In the genomic region with DNA sequence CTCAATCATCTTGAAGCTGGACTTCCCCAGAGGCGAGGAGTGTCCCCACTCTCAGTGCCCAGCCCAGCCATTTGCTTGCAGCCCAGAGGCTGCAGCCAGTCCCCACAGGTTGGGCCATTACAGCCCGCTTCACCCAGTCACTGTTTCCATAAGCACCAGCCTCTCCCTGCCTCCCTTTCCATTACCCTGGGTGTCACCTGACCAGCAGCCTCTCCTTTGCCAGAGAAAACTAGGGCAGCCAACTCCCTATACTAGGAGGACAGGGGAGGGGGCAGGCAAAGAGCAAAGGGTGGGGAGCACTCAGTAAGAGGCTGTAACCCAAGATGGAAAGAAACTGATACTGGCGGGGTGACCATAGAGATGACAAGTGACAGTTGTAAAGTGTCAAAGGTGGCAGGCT, we compare ENCODE assay signal across 11 mouse cellular contexts. TPM values are rescaled to one million over a fixed set of nuclear protein-coding genes. Genes with fewer than 3 reads are reported as not detected.
A peak's percentile ranks its signal among the peaks of the same experiment; 100 is the strongest.
DNase-seq lines count a peak whose midpoint lies in the region; ATAC-seq and TF ChIP-seq lines count a peak whose summit lies in the region.
"Had no signal": no experiment of that assay in that cellular context is flagged by ENCODE, and none has a peak within 500 bp of the region (broad histone marks: within the 10 kb centered on the region; RNA-seq: fewer than 3 reads in every experiment).

No protein-coding gene starts in this region.

- no peaks in the 10 kb centered on the region for H3K36me3 ChIP-seq in forebrain, postnatal 0 days (ENCODE audit: insufficient read depth)
- H3K36me3 ChIP-seq in forebrain, embryonic 16.5 days (ENCODE audit: control insufficient read depth, insufficient read depth): no peaks in the 10 kb centered on the region
- H3K36me3 ChIP-seq in intestine, postnatal 0 days (ENCODE audit: control insufficient read depth, insufficient read depth): no peaks in the 10 kb centered on the region
- no peaks in the 10 kb centered on the region for H3K36me3 ChIP-seq in liver, embryonic 15.5 days (replicated peaks)
- no peaks in the 10 kb centered on the region for H3K36me3 ChIP-seq in thymus, adult 2 months (ENCODE audit: control insufficient read depth, insufficient read depth, low read length)

- H3K9ac ChIP-seq in forebrain, postnatal 0 days: no peak overlapping the region
- no peak overlapping the region for H3K9ac ChIP-seq in forebrain, embryonic 16.5 days (replicated peaks; ENCODE audit: low read depth, low read length)
- H3K9ac ChIP-seq in intestine, postnatal 0 days (ENCODE audit: low read depth, low read length): peak overlapping the region; percentile 23
- H3K9ac ChIP-seq in liver, embryonic 15.5 days: peak overlapping the region; percentile 8; the same call in 1 of the 2 replicates

- H3K4me1 ChIP-seq in forebrain, postnatal 0 days (ENCODE audit: insufficient read depth): no peaks in the 10 kb centered on the region
- peaks cover under 1% of the 10 kb centered on the region; the same call in 1 of the 2 replicates for H3K4me1 ChIP-seq in forebrain, embryonic 16.5 days (replicated peaks; ENCODE audit: control insufficient read depth, insufficient read depth, low read length)
- peaks cover 35% of the 10 kb centered on the region for H3K4me1 ChIP-seq in intestine, postnatal 0 days (replicated peaks; ENCODE audit: control insufficient read depth, insufficient read depth, low read length)
- H3K4me1 ChIP-seq in liver, embryonic 15.5 days (replicated peaks): peaks cover 12% of the 10 kb centered on the region
- peaks cover 28% of the 10 kb centered on the region for H3K4me1 ChIP-seq in thymus, adult 2 months (replicated peaks; ENCODE audit: control insufficient read depth, insufficient read depth, low read length)

- no peak overlapping the region for H3K4me3 ChIP-seq in forebrain, postnatal 0 days (ENCODE audit: low read depth, low read length)
- H3K4me3 ChIP-seq in forebrain, embryonic 16.5 days (replicated peaks; ENCODE audit: low read length): no peak overlapping the region
- H3K4me3 ChIP-seq in intestine, postnatal 0 days (ENCODE audit: low read depth, low read length): peak overlapping the region; percentile 16
- no peak overlapping the region; the same call in 1 of the 2 replicates for H3K4me3 ChIP-seq in liver, embryonic 15.5 days (replicated peaks)
- H3K4me3 ChIP-seq in thymus, adult 2 months (ENCODE audit: control insufficient read depth, insufficient read depth, low read length): no peak overlapping the region

- no peak overlapping the region for H3K27ac ChIP-seq in forebrain, postnatal 0 days (ENCODE audit: low read depth, low read length)
- H3K27ac ChIP-seq in forebrain, embryonic 16.5 days (ENCODE audit: low read length): no peak overlapping the region
- H3K27ac ChIP-seq in intestine, postnatal 0 days (ENCODE audit: low read depth, low read length): peak overlapping the region; percentile 95
- peak overlapping the region; percentile 71 for H3K27ac ChIP-seq in liver, embryonic 15.5 days (replicated peaks)
- H3K27ac ChIP-seq in thymus, adult 2 months (ENCODE audit: control insufficient read depth, insufficient read depth, low read length): no peak overlapping the region

- TF ChIP-seq POLR2A in thymus, adult 2 months (IDR thresholded peaks at IDR 0.05; ENCODE audit: control insufficient read depth, extremely low read depth, insufficient read depth, low read length, poor library complexity): no peak

- no peak overlapping the region for H3K4me2 ChIP-seq in forebrain, postnatal 0 days (ENCODE audit: low read depth)
- no peak overlapping the region for H3K4me2 ChIP-seq in forebrain, embryonic 16.5 days (ENCODE audit: low read length)
- H3K4me2 ChIP-seq in intestine, postnatal 0 days (replicated peaks; ENCODE audit: low read depth): peak overlapping the region; percentile 89
- peak overlapping the region; percentile 45 for H3K4me2 ChIP-seq in liver, embryonic 15.5 days

- TF ChIP-seq CTCF in forebrain, postnatal 0 days (IDR thresholded peaks at IDR 0.05; ENCODE audit: low read depth): no peak
- TF ChIP-seq CTCF in intestine, postnatal 0 days (IDR thresholded peaks at IDR 0.05; ENCODE audit: low read depth): no peak
- TF ChIP-seq CTCF in thymus, adult 2 months (IDR thresholded peaks at IDR 0.05; ENCODE audit: borderline replicate concordance, control insufficient read depth, extremely low read depth, insufficient read depth, low read length, poor library complexity): no peak

- H3K27me3 ChIP-seq in forebrain, postnatal 0 days (ENCODE audit: insufficient read depth, low read length): peaks cover 5% of the 10 kb centered on the region; the same call in 1 of the 2 replicates
- H3K27me3 ChIP-seq in forebrain, embryonic 16.5 days (replicated peaks; ENCODE audit: control insufficient read depth, insufficient read depth, low read length): peaks cover under 1% of the 10 kb centered on the region; the same call in 1 of the 2 replicates
- no peaks in the 10 kb centered on the region for H3K27me3 ChIP-seq in intestine, postnatal 0 days (replicated peaks; ENCODE audit: control insufficient read depth, insufficient read depth, low read length)
- peaks cover 33% of the 10 kb centered on the region for H3K27me3 ChIP-seq in liver, embryonic 15.5 days
- H3K27me3 ChIP-seq in thymus, adult 2 months (ENCODE audit: control insufficient read depth, insufficient read depth, low read length): no peaks in the 10 kb centered on the region

- WGBS in forebrain, postnatal 0 days: 54% methylated on average over 3 of the region's 3 CpGs
- 68% methylated on average over 3 of the region's 3 CpGs for WGBS in forebrain, embryonic 16.5 days
- WGBS in intestine, postnatal 0 days: 29% methylated on average over 3 of the region's 3 CpGs
- 36% methylated on average over 3 of the region's 3 CpGs for WGBS in liver, embryonic 15.5 days (ENCODE audit: insufficient replicate concordance)
- WGBS in thymus, adult 2 months: 86% methylated on average over 3 of the region's 3 CpGs

- no peaks in the 10 kb centered on the region for H3K9me3 ChIP-seq in forebrain, postnatal 0 days (ENCODE audit: low read length)
- H3K9me3 ChIP-seq in forebrain, embryonic 16.5 days (ENCODE audit: control insufficient read depth, low read length): no peaks in the 10 kb centered on the region
- no peaks in the 10 kb centered on the region for H3K9me3 ChIP-seq in intestine, postnatal 0 days (ENCODE audit: control insufficient read depth)
- no peaks in the 10 kb centered on the region for H3K9me3 ChIP-seq in liver, embryonic 15.5 days (replicated peaks)

- ATAC-seq in forebrain, postnatal 0 days: 0 out of 2 replicates have a peak, but pooled peaks have one; percentile 12
- no peak for ATAC-seq in forebrain, embryonic 16.5 days
- peak; percentile 64 for ATAC-seq in intestine, postnatal 0 days
- peak; percentile 33 for ATAC-seq in liver, embryonic 15.5 days (ENCODE audit: insufficient read depth)
- ATAC-seq: CD4-positive, CD25-positive, alpha-beta regulatory T cell, adult 4 months had no signal

- no peak for DNase-seq in forebrain, postnatal 0 days
- DNase-seq in adipocyte (ENCODE audit: low spot score): peak; percentile 48
- DNase-seq in left cerebral cortex, adult 9 months (ENCODE audit: low spot score in 2 of 2): no peak
- DNase-seq in thymus, adult 2 months: no peak
- no peak for DNase-seq in ovary, postnatal 36 days (ENCODE audit: low spot score)
- DNase-seq: right cerebral cortex, postnatal 4 days had no signal

RNA-seq across cellular contexts. Expression of gene Sdc4, which starts 6.7 kb away (rescaled TPM):
- 11.8 and 14.0 TPM in 2 replicates for total RNA-seq in forebrain, postnatal 0 days (2014; rRNA removed)
- 8.0 and 16.5 TPM in 2 replicates for polyA plus RNA-seq in forebrain, postnatal 0 days (2015; fragmentation: Nextera tagmentation; extraction: Ambion mirVana)
- polyA plus RNA-seq in forebrain, embryonic 16.5 days (2015; fragmentation: Nextera tagmentation; extraction: Ambion mirVana): 5.1 and 8.2 TPM in 2 replicates
- polyA plus RNA-seq in intestine, postnatal 0 days (2015; fragmentation: Nextera tagmentation; extraction: Ambion mirVana): 92.0 and 103 TPM in 2 replicates
- 55.0 and 63.3 TPM in 2 replicates for polyA plus RNA-seq in liver, embryonic 15.5 days (2015; fragmentation: Nextera tagmentation; extraction: Ambion mirVana)
- polyA plus RNA-seq in thymus, adult 2 months (2012; rRNA removed): 18.6 TPM in 2 replicates

RNA-seq across cellular contexts. Expression of gene Sys1, which starts 19.8 kb away (rescaled TPM):
- 88.0 and 167 TPM in 2 replicates for total RNA-seq in forebrain, postnatal 0 days (2014; rRNA removed)
- 105 and 110 TPM in 2 replicates for polyA plus RNA-seq in forebrain, postnatal 0 days (2015; fragmentation: Nextera tagmentation; extraction: Ambion mirVana)
- 69.5 and 76.9 TPM in 2 replicates for polyA plus RNA-seq in forebrain, embryonic 16.5 days (2015; fragmentation: Nextera tagmentation; extraction: Ambion mirVana)
- polyA plus RNA-seq in intestine, postnatal 0 days (2015; fragmentation: Nextera tagmentation; extraction: Ambion mirVana): 58.7 and 62.3 TPM in 2 replicates
- 27.1 and 29.7 TPM in 2 replicates for polyA plus RNA-seq in liver, embryonic 15.5 days (2015; fragmentation: Nextera tagmentation; extraction: Ambion mirVana)
- 183 and 220 TPM in 2 replicates for polyA plus RNA-seq in thymus, adult 2 months (2012; rRNA removed)

RNA-seq across cellular contexts. Expression of gene Gm20458, which starts 23.8 kb away (rescaled TPM):
- 3.6 and 10.5 TPM in 2 replicates for total RNA-seq in forebrain, postnatal 0 days (2014; rRNA removed)
- 10.0 and 10.7 TPM in 2 replicates for polyA plus RNA-seq in forebrain, postnatal 0 days (2015; fragmentation: Nextera tagmentation; extraction: Ambion mirVana)
- polyA plus RNA-seq in forebrain, embryonic 16.5 days (2015; fragmentation: Nextera tagmentation; extraction: Ambion mirVana): 9.8 and 11.4 TPM in 2 replicates
- 21.4 and 29.1 TPM in 2 replicates for polyA plus RNA-seq in intestine, postnatal 0 days (2015; fragmentation: Nextera tagmentation; extraction: Ambion mirVana)
- 5.0 TPM in 1 of 2 replicates, not detected in the other for polyA plus RNA-seq in liver, embryonic 15.5 days (2015; fragmentation: Nextera tagmentation; extraction: Ambion mirVana)
- polyA plus RNA-seq in thymus, adult 2 months (2012; rRNA removed): 27.8 and 35.3 TPM in 2 replicates
- polyA plus RNA-seq: CD4-positive, CD25-positive, alpha-beta regulatory T cell, adult 4 months had no signal

RNA-seq across cellular contexts. Expression of gene Matn4, which starts 32.0 kb away (rescaled TPM):
- total RNA-seq in forebrain, postnatal 0 days (2014; rRNA removed): 6.2 and 6.3 TPM in 2 replicates
- polyA plus RNA-seq in forebrain, postnatal 0 days (2015; fragmentation: Nextera tagmentation; extraction: Ambion mirVana): 3.3 and 7.1 TPM in 2 replicates
- polyA plus RNA-seq in forebrain, embryonic 16.5 days (2015; fragmentation: Nextera tagmentation; extraction: Ambion mirVana): 2.0 and 3.1 TPM in 2 replicates
- polyA plus RNA-seq in intestine, postnatal 0 days (2015; fragmentation: Nextera tagmentation; extraction: Ambion mirVana): 1.9 and 2.4 TPM in 2 replicates
- polyA plus RNA-seq in liver, embryonic 15.5 days (2015; fragmentation: Nextera tagmentation; extraction: Ambion mirVana): 0.28 and 0.32 TPM in 2 replicates
- polyA plus RNA-seq in thymus, adult 2 months (2012; rRNA removed): 0.82 and 0.93 TPM in 2 replicates
- polyA plus RNA-seq: CD4-positive, CD25-positive, alpha-beta regulatory T cell, adult 4 months had no signal

RNA-seq across cellular contexts. Expression of gene Rbpjl, which starts 34.0 kb away (rescaled TPM):
- 0.46 TPM in 1 of 2 replicates, not detected in the other for total RNA-seq in forebrain, postnatal 0 days (2014; rRNA removed)
- 0.17 and 0.33 TPM in 2 replicates for polyA plus RNA-seq in forebrain, postnatal 0 days (2015; fragmentation: Nextera tagmentation; extraction: Ambion mirVana)
- polyA plus RNA-seq in forebrain, embryonic 16.5 days (2015; fragmentation: Nextera tagmentation; extraction: Ambion mirVana): 0.10 and 0.11 TPM in 2 replicates
- 0.12 and 0.16 TPM in 2 replicates for polyA plus RNA-seq in intestine, postnatal 0 days (2015; fragmentation: Nextera tagmentation; extraction: Ambion mirVana)
- polyA plus RNA-seq in liver, embryonic 15.5 days (2015; fragmentation: Nextera tagmentation; extraction: Ambion mirVana): 0.07 and 0.63 TPM in 2 replicates
- polyA plus RNA-seq in thymus, adult 2 months (2012; rRNA removed): 0.24 TPM in 1 of 2 replicates, not detected in the other
- polyA plus RNA-seq: CD4-positive, CD25-positive, alpha-beta regulatory T cell, adult 4 months; large intestine, adult 2 months had no signal

Comparison
In these comparisons a context has a peak if more than half of its experiments do, and no peak if none do; other contexts are left out.
1. H3K27ac ChIP-seq: peak in intestine, postnatal 0 days (single experiment) and liver, embryonic 15.5 days (single experiment); none in forebrain, postnatal 0 days (single experiment), forebrain, embryonic 16.5 days (single experiment) and thymus, adult 2 months (single experiment).
2. H3K4me2 ChIP-seq: peak in intestine, postnatal 0 days (single experiment) and liver, embryonic 15.5 days (single experiment); none in forebrain, postnatal 0 days (single experiment) and forebrain, embryonic 16.5 days (single experiment).
3. H3K9ac ChIP-seq: peak in intestine, postnatal 0 days (single experiment) and liver, embryonic 15.5 days (single experiment); none in forebrain, postnatal 0 days (single experiment) and forebrain, embryonic 16.5 days (single experiment).